ENCODE assay signal across 8 mouse cellular contexts in the genomic region with DNA sequence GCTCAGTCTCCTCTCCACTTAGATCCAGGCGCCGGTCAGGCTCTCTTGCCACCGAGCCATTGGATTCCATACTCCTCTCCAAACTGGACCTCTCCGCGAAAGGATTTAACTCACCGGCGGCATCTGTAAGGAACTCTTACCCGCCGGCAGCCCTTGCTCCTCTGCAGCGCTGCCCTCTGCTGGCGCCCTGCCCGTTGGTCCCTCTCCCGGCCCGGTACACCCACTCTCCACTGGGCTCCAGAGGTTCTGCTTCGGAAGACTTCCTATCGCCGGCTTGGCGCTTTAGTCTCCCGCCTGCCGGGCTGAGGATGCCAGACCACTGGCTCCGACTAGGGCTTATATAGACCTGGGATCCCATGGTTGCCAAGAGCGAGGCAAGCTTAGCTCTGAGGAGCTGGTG. TPM values are rescaled to one million over a fixed set of nuclear protein-coding genes. Genes with fewer than 3 reads are reported as not detected.
DNase-seq lines count a peak whose midpoint lies in the region; ATAC-seq and TF ChIP-seq lines count a peak whose summit lies in the region.

No protein-coding gene starts in this region.

- peak; percentile 46 for DNase-seq in right cerebral cortex, postnatal 14 days
- DNase-seq in right cerebral cortex, postnatal 25 days, result no peak
- DNase-seq in embryo, embryonic 11 days, result peak; percentile 78
- peak; percentile 52 for DNase-seq in heart, postnatal 4 days
- DNase-seq in limb, embryonic 14.5 days (ENCODE audit: low spot score), result no peak
- DNase-seq in cerebellum, adult 11 months, result no peak
- no peak for DNase-seq in ovary, postnatal 10 days (ENCODE audit: low spot score)

- no peak overlapping the region for H3K9ac ChIP-seq in limb, embryonic 14.5 days (ENCODE audit: low read depth, low read length, severe bottlenecking)

- H3K4me1 ChIP-seq in limb, embryonic 14.5 days (ENCODE audit: control insufficient read depth, insufficient read depth, low read length), result peaks cover 15% of the 10 kb centered on the region
- peaks cover 29% of the 10 kb centered on the region for H3K4me1 ChIP-seq in olfactory bulb, adult 2 months (ENCODE audit: control insufficient read depth, insufficient read depth, low read length)

- no peaks in the 10 kb centered on the region for H3K9me3 ChIP-seq in limb, embryonic 14.5 days (ENCODE audit: control insufficient read depth, low read length)

- WGBS in limb, embryonic 14.5 days, result 2% methylated on average over 22 of the region's 22 CpGs
- WGBS in olfactory bulb, adult 2 months, result 2% methylated on average over 22 of the region's 22 CpGs

- no peak overlapping the region for H3K27ac ChIP-seq in limb, embryonic 14.5 days (replicated peaks; ENCODE audit: low read depth, low read length)
- no peak overlapping the region for H3K27ac ChIP-seq in olfactory bulb, adult 2 months (ENCODE audit: insufficient read depth, low read depth, low read length)

- H3K4me2 ChIP-seq in limb, embryonic 14.5 days (replicated peaks; ENCODE audit: low read depth, low read length, severe bottlenecking), result no peak overlapping the region; the same call in 1 of the 2 replicates

- peaks cover 96% of the 10 kb centered on the region for H3K27me3 ChIP-seq in limb, embryonic 14.5 days (ENCODE audit: control insufficient read depth, insufficient read depth, low read length)

- peak; percentile 51; the same call in 1 of the 2 replicates for TF ChIP-seq CTCF in olfactory bulb, adult 2 months (IDR thresholded peaks at IDR 0.05; ENCODE audit: insufficient read depth, low read depth, low read length)

- H3K4me3 ChIP-seq in limb, embryonic 14.5 days (replicated peaks; ENCODE audit: low read length), result peak overlapping the region; percentile 7; the same call in 1 of the 2 replicates
- no peak overlapping the region for H3K4me3 ChIP-seq in olfactory bulb, adult 2 months (ENCODE audit: insufficient read depth, low read depth, low read length)

- no peak for ATAC-seq in limb, embryonic 14.5 days (ENCODE audit: low FRiP score, low read depth)

- no peak for TF ChIP-seq POLR2A in limb, embryonic 14.5 days (IDR thresholded peaks at IDR 0.05; ENCODE audit: borderline replicate concordance, extremely low read depth, insufficient read depth, insufficient read length)
- TF ChIP-seq POLR2A in olfactory bulb, adult 2 months (IDR thresholded peaks at IDR 0.05; ENCODE audit: insufficient read depth, low read depth, low read length), result no peak

- H3K36me3 ChIP-seq in limb, embryonic 14.5 days (ENCODE audit: control insufficient read depth, insufficient read depth, low read length), result no peaks in the 10 kb centered on the region

RNA-seq across cellular contexts. Expression of a gene that starts 2.0 kb away (rescaled TPM):
- not detected for total RNA-seq in heart, postnatal 4 days (2021)
- 0.03 TPM in 1 of 2 replicates, not detected in the other for polyA plus RNA-seq in limb, embryonic 14.5 days (2012; rRNA removed)
- not detected in 2 replicates for polyA plus RNA-seq in limb, embryonic 14.5 days (2014; fragmentation: Nextera tagmentation; extraction: Ambion mirVana)
- not detected in 2 replicates for polyA plus RNA-seq in olfactory bulb, adult 2 months (2012; ENCODE audit: insufficient read depth, insufficient read length, low replicate concordance, missing spikeins)

RNA-seq across cellular contexts. Expression of a gene that starts 32.7 kb away (rescaled TPM):
- total RNA-seq in heart, postnatal 4 days (2021), result 10 to 100 TPM; 21.6 to 22.9 TPM
- polyA plus RNA-seq in limb, embryonic 14.5 days (2012; rRNA removed), result 43.4 and 49.7 TPM in 2 replicates
- 46.6 and 47.6 TPM in 2 replicates for polyA plus RNA-seq in limb, embryonic 14.5 days (2014; fragmentation: Nextera tagmentation; extraction: Ambion mirVana)
- polyA plus RNA-seq in olfactory bulb, adult 2 months (2012; ENCODE audit: insufficient read depth, insufficient read length, low replicate concordance, missing spikeins), result not detected in 2 replicates

RNA-seq across cellular contexts. Expression of a gene that starts 50.4 kb away (rescaled TPM):
- 10 to 100 TPM; 80.1 to 90.6 TPM for total RNA-seq in heart, postnatal 4 days (2021)
- polyA plus RNA-seq in limb, embryonic 14.5 days (2012; rRNA removed), result 104 and 128 TPM in 2 replicates
- polyA plus RNA-seq in limb, embryonic 14.5 days (2014; fragmentation: Nextera tagmentation; extraction: Ambion mirVana), result 49.0 and 54.9 TPM in 2 replicates
- polyA plus RNA-seq in olfactory bulb, adult 2 months (2012; ENCODE audit: insufficient read depth, insufficient read length, low replicate concordance, missing spikeins), result not detected in 2 replicates

Comparison
In these comparisons a context has a peak if more than half of its experiments do, and no peak if none do; other contexts are left out.
1. DNase-seq: peak in right cerebral cortex, postnatal 14 days (single experiment), embryo, embryonic 11 days (single experiment) and heart, postnatal 4 days (single experiment); none in right cerebral cortex, postnatal 25 days (single experiment), limb, embryonic 14.5 days (single experiment), cerebellum, adult 11 months (single experiment) and ovary, postnatal 10 days (single experiment).
2. RNA of a gene that starts 50.4 kb away (polyA plus RNA-seq): 49.0 to 128 TPM in limb, embryonic 14.5 days; not detected in olfactory bulb, adult 2 months; every median in the first group is over 10 times any median in the second.